Mouse (Mus musculus): ENCODE measurements around the gene Map3k20. TPM values are rescaled to one million over a fixed set of nuclear protein-coding genes. Genes with fewer than 3 reads are reported as not detected.

The Map3k20 gene
- polyA plus RNA-seq, 1 experiment from 2014 or later = 6.1 TPM

GRCm38 (mm10) chr2:72374076-72374475 is 88.6 kb downstream of the Map3k20 start:
- H3K9me3 ChIP-seq (ENCODE audit: control insufficient read depth, low read length) = no peaks in the 10 kb centered on the region
- H3K9ac ChIP-seq (replicated peaks; ENCODE audit: low read depth, low read length) = no peak overlapping the region
- ATAC-seq (ENCODE audit: low read depth) = no peak
- H3K27ac ChIP-seq (ENCODE audit: low read depth, low read length) = no peak overlapping the region
- no peak overlapping the region for H3K4me2 ChIP-seq (ENCODE audit: low read depth, low read length)
- H3K27me3 ChIP-seq (ENCODE audit: control insufficient read depth, insufficient read depth, low read length) = no peaks in the 10 kb centered on the region
- H3K4me1 ChIP-seq (ENCODE audit: control insufficient read depth, insufficient read depth, low read length) = no peaks in the 10 kb centered on the region
- no peaks in the 10 kb centered on the region for H3K36me3 ChIP-seq (ENCODE audit: control insufficient read depth, insufficient read depth, low read length)
- H3K4me3 ChIP-seq (ENCODE audit: low read depth, low read length) = no peak overlapping the region
- WGBS = 76% methylated on average over 3 of the region's 3 CpGs

GRCm38 (mm10) chr2:72375877-72376276 is 90.4 kb downstream of the Map3k20 start:
- H3K27ac ChIP-seq (ENCODE audit: low read depth, low read length) = no peak overlapping the region
- 86% methylated on average over 3 of the region's 3 CpGs for WGBS

DNA sequence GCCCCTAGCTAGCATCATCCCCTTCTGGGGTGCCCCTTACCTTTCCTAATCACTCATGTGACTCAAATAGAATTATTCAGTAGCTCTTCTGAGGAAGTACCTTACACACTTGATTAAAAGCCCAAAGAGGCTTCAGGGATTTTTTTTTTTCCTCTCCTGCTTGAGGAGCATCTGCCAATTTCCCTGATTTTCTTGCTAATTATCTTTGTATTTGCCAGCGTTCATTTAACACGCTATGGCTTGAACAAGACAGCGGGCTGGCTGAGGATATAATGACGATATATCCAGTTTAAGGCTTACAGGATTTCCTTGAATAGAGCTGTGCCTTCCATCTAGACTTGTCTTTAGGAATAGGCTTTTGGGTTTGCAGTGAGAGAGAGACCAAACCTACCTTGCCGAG is 91.5 kb downstream of the Map3k20 start:
- no peak overlapping the region for H3K4me2 ChIP-seq (ENCODE audit: low read depth, low read length)
- ATAC-seq (ENCODE audit: low read depth) = no peak
- WGBS = 71% methylated on average over 5 of the region's 5 CpGs
- no peak overlapping the region for H3K4me3 ChIP-seq (ENCODE audit: low read depth, low read length)
- H3K27ac ChIP-seq (ENCODE audit: low read depth, low read length) = no peak overlapping the region
- H3K9me3 ChIP-seq (ENCODE audit: control insufficient read depth, low read length) = no peaks in the 10 kb centered on the region
- no peaks in the 10 kb centered on the region for H3K36me3 ChIP-seq (ENCODE audit: control insufficient read depth, insufficient read depth, low read length)
- no peak overlapping the region for H3K9ac ChIP-seq (replicated peaks; ENCODE audit: low read depth, low read length)
- H3K4me1 ChIP-seq (ENCODE audit: control insufficient read depth, insufficient read depth, low read length) = no peaks in the 10 kb centered on the region
- no peaks in the 10 kb centered on the region for H3K27me3 ChIP-seq (ENCODE audit: control insufficient read depth, insufficient read depth, low read length)

More at GRCm38 (mm10) chr2:72375877-72376276, 90.4 kb downstream of the Map3k20 start:
- H3K36me3 ChIP-seq (ENCODE audit: control insufficient read depth, insufficient read depth, low read length) = no peaks in the 10 kb centered on the region
- no peaks in the 10 kb centered on the region for H3K27me3 ChIP-seq (ENCODE audit: control insufficient read depth, insufficient read depth, low read length)
- no peaks in the 10 kb centered on the region for H3K9me3 ChIP-seq (ENCODE audit: control insufficient read depth, low read length)
- ATAC-seq (ENCODE audit: low read depth) = no peak
- H3K4me1 ChIP-seq (ENCODE audit: control insufficient read depth, insufficient read depth, low read length) = no peaks in the 10 kb centered on the region
- no peak overlapping the region for H3K4me2 ChIP-seq (ENCODE audit: low read depth, low read length)
- H3K9ac ChIP-seq (replicated peaks; ENCODE audit: low read depth, low read length) = no peak overlapping the region
- H3K4me3 ChIP-seq (ENCODE audit: low read depth, low read length) = no peak overlapping the region

DNA sequence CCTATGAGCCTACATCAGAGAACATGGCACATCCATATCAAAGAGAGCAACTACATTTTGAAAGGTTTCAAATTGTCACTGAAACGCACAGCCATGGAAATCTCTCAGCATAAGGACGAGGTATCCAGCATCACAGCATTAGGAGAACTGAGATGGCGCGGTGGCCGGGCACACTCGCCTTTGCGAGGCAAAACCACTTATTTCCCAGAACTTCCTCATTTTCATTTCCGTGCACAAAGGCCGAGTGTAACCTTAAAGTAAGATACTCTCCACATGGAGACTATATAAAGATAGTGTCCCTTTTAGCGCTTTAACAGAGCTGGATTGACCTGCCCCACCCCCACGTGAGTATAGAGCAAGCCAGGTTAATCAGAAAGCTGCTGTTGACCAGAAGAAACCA is 94.0 kb downstream of the Map3k20 start:
- WGBS = 96% methylated on average over 11 of the region's 11 CpGs

GRCm38 (mm10) chr2:72382662-72383061 is 97.2 kb downstream of the Map3k20 start:
- H3K9me3 ChIP-seq (ENCODE audit: control insufficient read depth, low read length) = no peaks in the 10 kb centered on the region
- 86% methylated on average over 6 of the region's 6 CpGs for WGBS

More for the DNA sequence above, 94.0 kb downstream of the Map3k20 start:
- no peaks in the 10 kb centered on the region for H3K27me3 ChIP-seq (ENCODE audit: control insufficient read depth, insufficient read depth, low read length)
- no peaks in the 10 kb centered on the region for H3K36me3 ChIP-seq (ENCODE audit: control insufficient read depth, insufficient read depth, low read length)
- H3K27ac ChIP-seq (ENCODE audit: low read depth, low read length) = no peak overlapping the region
- no peak overlapping the region for H3K4me2 ChIP-seq (ENCODE audit: low read depth, low read length)
- no peak for ATAC-seq (ENCODE audit: low read depth)
- H3K9ac ChIP-seq (replicated peaks; ENCODE audit: low read depth, low read length) = no peak overlapping the region
- no peaks in the 10 kb centered on the region for H3K9me3 ChIP-seq (ENCODE audit: control insufficient read depth, low read length)
- no peak overlapping the region for H3K4me3 ChIP-seq (ENCODE audit: low read depth, low read length)
- 0 out of 2 replicates have a peak, but pooled peaks cover 3% of the 10 kb centered on the region for H3K4me1 ChIP-seq (ENCODE audit: control insufficient read depth, insufficient read depth, low read length)

GRCm38 (mm10) chr2:72383321-72383720 is 97.9 kb downstream of the Map3k20 start:
- Histone ChIP-seq H3K9ac (replicated peaks; ENCODE audit: low read depth, low read length) (no peak overlapping the region), H3K9me3 (ENCODE audit: control insufficient read depth, low read length) (no peaks in the 10 kb centered on the region)
- 59% methylated on average over 11 of the region's 11 CpGs for WGBS

More at GRCm38 (mm10) chr2:72382662-72383061, 97.2 kb downstream of the Map3k20 start:
- Histone ChIP-seq H3K36me3 (ENCODE audit: control insufficient read depth, insufficient read depth, low read length) (no peaks in the 10 kb centered on the region), H3K4me2 (ENCODE audit: low read depth, low read length) (no peak overlapping the region), H3K4me1 (ENCODE audit: control insufficient read depth, insufficient read depth, low read length) (0 out of 2 replicates have a peak, but pooled peaks cover 3% of the 10 kb centered on the region), H3K27me3 (ENCODE audit: control insufficient read depth, insufficient read depth, low read length) (no peaks in the 10 kb centered on the region), H3K9ac (replicated peaks; ENCODE audit: low read depth, low read length) (no peak overlapping the region), H3K4me3 (ENCODE audit: low read depth, low read length) (no peak overlapping the region), H3K27ac (ENCODE audit: low read depth, low read length) (no peak overlapping the region)
- no peak for ATAC-seq (ENCODE audit: low read depth)

DNA sequence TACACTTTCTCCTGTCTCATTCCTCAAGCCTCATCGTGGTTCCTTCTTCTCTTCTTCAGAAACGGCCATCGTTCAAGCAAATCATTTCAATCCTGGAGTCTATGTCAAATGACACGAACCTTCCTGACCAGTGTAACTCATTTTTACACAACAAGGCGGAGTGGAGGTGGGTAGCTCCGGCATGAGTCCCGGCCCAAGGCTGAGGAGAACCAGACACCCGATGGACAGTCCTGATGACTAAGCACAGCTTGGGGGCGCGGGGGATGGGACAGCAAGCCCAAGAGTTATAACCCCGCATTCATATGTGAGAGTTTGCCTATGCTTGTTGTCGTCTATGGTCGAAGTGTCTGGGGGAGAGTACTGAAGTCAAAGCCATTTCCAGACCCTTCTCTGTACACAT is 104.0 kb downstream of the Map3k20 start:
- no peak overlapping the region for H3K4me2 ChIP-seq (ENCODE audit: low read depth, low read length)
- H3K27me3 ChIP-seq (ENCODE audit: control insufficient read depth, insufficient read depth, low read length) = no peaks in the 10 kb centered on the region
- H3K27ac ChIP-seq (ENCODE audit: low read depth, low read length) = no peak overlapping the region
- no peak for ATAC-seq (ENCODE audit: low read depth)
- no peaks in the 10 kb centered on the region for H3K4me1 ChIP-seq (ENCODE audit: control insufficient read depth, insufficient read depth, low read length)
- no peak overlapping the region for H3K9ac ChIP-seq (replicated peaks; ENCODE audit: low read depth, low read length)
- H3K36me3 ChIP-seq (ENCODE audit: control insufficient read depth, insufficient read depth, low read length) = no peaks in the 10 kb centered on the region
- WGBS = 89% methylated on average over 13 of the region's 13 CpGs
- H3K9me3 ChIP-seq (ENCODE audit: control insufficient read depth, low read length) = no peaks in the 10 kb centered on the region
- no peak overlapping the region for H3K4me3 ChIP-seq (ENCODE audit: low read depth, low read length)

More at GRCm38 (mm10) chr2:72383321-72383720, 97.9 kb downstream of the Map3k20 start:
- H3K36me3 ChIP-seq (ENCODE audit: control insufficient read depth, insufficient read depth, low read length) = no peaks in the 10 kb centered on the region
- H3K4me3 ChIP-seq (ENCODE audit: low read depth, low read length) = no peak overlapping the region
- ATAC-seq (ENCODE audit: low read depth) = no peak
- H3K4me1 ChIP-seq (ENCODE audit: control insufficient read depth, insufficient read depth, low read length) = 0 out of 2 replicates have a peak, but pooled peaks cover 3% of the 10 kb centered on the region
- H3K4me2 ChIP-seq (ENCODE audit: low read depth, low read length) = no peak overlapping the region
- H3K27me3 ChIP-seq (ENCODE audit: control insufficient read depth, insufficient read depth, low read length) = no peaks in the 10 kb centered on the region
- no peak overlapping the region for H3K27ac ChIP-seq (ENCODE audit: low read depth, low read length)

DNA sequence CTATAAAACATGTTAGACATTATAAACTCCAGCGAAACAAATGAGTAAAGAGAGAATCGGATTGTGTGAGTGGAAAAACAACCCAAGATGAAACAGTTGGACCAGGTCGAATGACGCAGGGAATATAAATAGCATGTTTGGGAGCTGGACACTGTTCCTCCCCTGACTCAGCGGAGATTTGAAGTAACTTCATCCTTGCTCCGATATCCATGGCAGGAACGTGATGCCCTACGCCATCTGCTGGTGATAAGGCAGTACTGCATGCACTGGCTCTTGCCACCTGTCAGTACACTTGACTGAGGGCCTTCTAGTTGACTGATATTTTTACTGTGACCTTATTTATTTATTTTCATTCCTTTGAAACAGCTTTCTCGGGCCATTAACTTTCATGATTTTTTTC is 104.5 kb downstream of the Map3k20 start:
- 25% methylated on average over 9 of the region's 9 CpGs for WGBS
- Histone ChIP-seq H3K4me2 (ENCODE audit: low read depth, low read length) (no peak overlapping the region), H3K4me1 (ENCODE audit: control insufficient read depth, insufficient read depth, low read length) (no peaks in the 10 kb centered on the region), H3K9ac (replicated peaks; ENCODE audit: low read depth, low read length) (no peak overlapping the region), H3K36me3 (ENCODE audit: control insufficient read depth, insufficient read depth, low read length) (no peaks in the 10 kb centered on the region), H3K4me3 (ENCODE audit: low read depth, low read length) (no peak overlapping the region), H3K9me3 (ENCODE audit: control insufficient read depth, low read length) (no peaks in the 10 kb centered on the region), H3K27ac (ENCODE audit: low read depth, low read length) (no peak overlapping the region), H3K27me3 (ENCODE audit: control insufficient read depth, insufficient read depth, low read length) (no peaks in the 10 kb centered on the region)
- ATAC-seq (ENCODE audit: low read depth) = no peak

DNA sequence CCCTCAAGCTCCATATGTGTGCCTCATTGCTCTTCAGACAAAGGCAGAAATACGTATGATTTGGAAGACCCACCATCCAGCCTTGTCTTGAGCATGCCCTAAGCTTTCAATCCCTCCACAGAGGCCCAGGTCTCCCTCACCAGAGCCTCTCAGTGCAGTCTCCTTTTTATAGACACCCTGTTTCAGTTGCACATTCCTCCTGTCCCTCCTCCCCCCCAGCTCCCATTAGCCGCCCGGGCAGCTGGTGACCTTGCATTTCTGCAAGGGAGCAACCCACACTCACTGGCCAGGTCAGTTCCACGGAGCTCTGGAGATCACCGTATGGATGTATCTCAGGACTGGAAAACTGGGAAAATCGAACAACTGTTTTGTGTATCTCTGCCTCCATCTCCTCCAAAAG is 105.0 kb downstream of the Map3k20 start:
- H3K4me2 ChIP-seq (ENCODE audit: low read depth, low read length) = no peak overlapping the region
- H3K4me3 ChIP-seq (ENCODE audit: low read depth, low read length) = no peak overlapping the region
- H3K27me3 ChIP-seq (ENCODE audit: control insufficient read depth, insufficient read depth, low read length) = no peaks in the 10 kb centered on the region
- ATAC-seq (ENCODE audit: low read depth) = no peak
- no peak overlapping the region for H3K27ac ChIP-seq (ENCODE audit: low read depth, low read length)
- H3K4me1 ChIP-seq (ENCODE audit: control insufficient read depth, insufficient read depth, low read length) = no peaks in the 10 kb centered on the region
- no peaks in the 10 kb centered on the region for H3K36me3 ChIP-seq (ENCODE audit: control insufficient read depth, insufficient read depth, low read length)
- WGBS = 87% methylated on average over 6 of the region's 6 CpGs
- H3K9me3 ChIP-seq (ENCODE audit: control insufficient read depth, low read length) = no peaks in the 10 kb centered on the region
- H3K9ac ChIP-seq (replicated peaks; ENCODE audit: low read depth, low read length) = no peak overlapping the region
